Mouse (Mus musculus) T-cell, adult 2 months (primary cell): ENCODE results near the gene Zfp114.

Experiments
- DNase-seq: peaks from one replicate; pipeline ENCODE4 v3.0.0; 2022; ENCODE audit warnings: low spot score

Gene Zfp114

GRCm38 (mm10) chr7:24174618-24175336, at the start of gene Zfp114:
Gene Zfp114, plus strand, starts transcription at chr7:24175060.
- peak; percentile 19 for DNase-seq

- DNase-seq: no peak
Observed at GRCm38 (mm10) chr7:24133425-24133995, 41.4 kb upstream of the Zfp114 start.

GRCm38 (mm10) chr7:24133996-24134828, 40.6 kb upstream of the Zfp114 start, which contains the start of gene Zfp235:
Gene Zfp235, plus strand, starts transcription at chr7:24134169.
- DNase-seq: peak; percentile 89

GRCm38 (mm10) chr7:24142566-24142965, 32.3 kb upstream of the Zfp114 start:
- DNase-seq: peak; percentile 4

- DNase-seq: no peak
Observed at GRCm38 (mm10) chr7:24153272-24153671, 21.6 kb upstream of the Zfp114 start.

- DNase-seq: no peak
Observed at GRCm38 (mm10) chr7:24172191-24172590, 2.7 kb upstream of the Zfp114 start.

- DNase-seq: no peak
Observed at GRCm38 (mm10) chr7:24175337-24175711, 464 bp downstream of the Zfp114 start.

GRCm38 (mm10) chr7:24187611-24188010, 12.8 kb downstream of the Zfp114 start:
- DNase-seq: no peak

- DNase-seq: no peak
Observed at GRCm38 (mm10) chr7:24188901-24189570, 14.2 kb downstream of the Zfp114 start.

GRCm38 (mm10) chr7:24189571-24189944, 14.7 kb downstream of the Zfp114 start:
- DNase-seq: no peak

- no peak for DNase-seq
Observed at GRCm38 (mm10) chr7:24191361-24191760, 16.5 kb downstream of the Zfp114 start.

GRCm38 (mm10) chr7:24193157-24193556, 18.3 kb downstream of the Zfp114 start:
- no peak for DNase-seq

GRCm38 (mm10) chr7:24196961-24197360, 22.1 kb downstream of the Zfp114 start:
- DNase-seq: no peak

- no peak for DNase-seq
Observed at GRCm38 (mm10) chr7:24207488-24208261, 32.8 kb downstream of the Zfp114 start.

GRCm38 (mm10) chr7:24208282-24208886, 33.5 kb downstream of the Zfp114 start:
- no peak for DNase-seq

- no peak for DNase-seq
Observed at GRCm38 (mm10) chr7:24210296-24210695, 35.4 kb downstream of the Zfp114 start.

GRCm38 (mm10) chr7:24211343-24211742, 36.5 kb downstream of the Zfp114 start, which contains the start of gene Zfp111:
Gene Zfp111, minus strand, starts transcription at chr7:24211443.
- DNase-seq: no peak
